Mouse (Mus musculus): ENCODE measurements at regions not wholly inside any gene's neighbourhood (a gene's known extent, or its start where the extent isn't known, plus 50 kb on each side); places are given as distances from the start of the nearest gene placed in this dataset.

DNA sequence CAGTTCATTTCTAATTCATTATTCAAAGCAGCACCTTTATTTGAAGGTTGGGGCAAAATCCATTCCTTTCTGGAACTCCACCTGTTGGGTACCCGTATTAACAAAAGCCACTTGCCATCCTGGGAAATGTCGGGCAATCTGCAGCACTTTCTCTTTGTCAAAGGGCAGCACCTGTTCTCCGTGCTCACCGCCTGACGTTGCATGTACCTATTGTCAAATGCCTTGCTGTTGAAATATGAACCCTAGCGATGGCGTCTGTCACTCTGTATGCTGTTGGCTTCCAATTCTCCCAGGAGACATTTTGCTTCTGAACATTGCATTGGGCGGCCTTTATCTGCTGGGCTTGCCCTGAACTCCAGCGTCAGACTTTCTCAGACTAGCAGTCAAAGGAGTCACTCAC lies 55.3 kb upstream of the Synm start:
- no peak for DNase-seq (ENCODE audit: low spot score in 2 of 2)
